Mouse (Mus musculus): ENCODE results near the gene Sowahb.
"Not testable (repeated sequence)": the region's sequence is repeated elsewhere in the genome, so short reads cannot be mapped to it uniquely, and the experiment has no call there.

The Sowahb gene

DNA sequence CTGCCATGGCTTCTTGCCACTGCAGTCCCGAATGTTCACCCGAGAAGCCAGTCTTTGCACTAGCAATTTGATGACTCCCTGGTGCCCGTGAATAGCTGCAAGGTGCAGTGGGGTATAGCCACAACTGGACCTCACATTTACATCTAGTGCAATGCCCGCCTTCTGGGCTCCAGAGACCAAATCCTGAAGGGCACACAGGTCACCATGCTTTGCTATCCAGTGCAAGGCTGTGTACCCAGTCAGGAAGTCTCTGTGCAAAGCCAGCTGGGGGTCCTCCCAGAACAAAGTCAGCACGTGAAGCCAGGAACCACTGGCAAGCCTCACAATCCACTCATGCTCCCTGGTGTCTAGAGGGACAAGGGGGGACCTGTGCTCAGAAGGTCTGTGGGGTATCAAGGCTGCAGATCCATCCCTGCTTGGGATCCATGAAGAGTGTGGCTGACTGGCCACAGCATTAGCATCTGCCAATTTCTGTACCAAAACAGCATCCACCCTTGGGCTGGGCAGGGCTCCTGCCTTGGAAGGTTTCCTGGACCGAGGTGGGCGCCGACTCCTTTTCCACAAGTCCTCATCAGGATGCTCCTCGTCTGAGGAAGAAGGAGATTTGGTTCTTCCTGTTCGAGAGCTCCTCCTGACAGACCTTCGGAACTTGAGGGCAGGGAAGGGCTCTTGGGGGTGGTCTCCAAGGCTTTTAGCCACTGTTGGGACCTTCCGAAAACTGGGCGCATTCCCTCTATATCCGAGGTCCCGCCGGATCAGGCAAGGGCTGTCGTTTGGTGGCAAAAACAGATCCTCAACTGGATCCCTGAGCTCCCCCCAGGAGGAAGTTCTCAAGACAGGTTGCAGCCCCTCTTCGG lies 1.8 kb downstream of the Sowahb start:
- DNase-seq: no peak

DNA sequence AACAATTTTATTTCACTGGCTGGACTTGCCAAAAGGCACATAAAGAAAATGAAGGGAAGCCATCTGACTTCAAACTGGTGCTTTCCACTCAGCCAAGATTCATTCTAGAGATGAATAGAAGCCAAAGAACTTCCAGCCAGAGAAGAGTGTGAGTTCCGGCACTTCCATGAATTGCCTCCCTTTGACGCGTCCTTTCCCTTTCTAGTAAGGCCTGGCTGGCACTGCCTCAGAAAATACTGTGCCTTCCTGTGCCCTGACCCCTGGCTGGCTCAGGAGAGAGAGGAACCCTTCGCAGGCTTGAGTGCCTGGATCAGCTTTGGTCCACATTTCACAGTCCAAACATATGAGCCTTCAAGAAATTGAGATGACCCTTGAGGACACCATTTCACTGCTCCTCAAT lies 2.8 kb downstream of the Sowahb start:
- DNase-seq: no peak

DNA sequence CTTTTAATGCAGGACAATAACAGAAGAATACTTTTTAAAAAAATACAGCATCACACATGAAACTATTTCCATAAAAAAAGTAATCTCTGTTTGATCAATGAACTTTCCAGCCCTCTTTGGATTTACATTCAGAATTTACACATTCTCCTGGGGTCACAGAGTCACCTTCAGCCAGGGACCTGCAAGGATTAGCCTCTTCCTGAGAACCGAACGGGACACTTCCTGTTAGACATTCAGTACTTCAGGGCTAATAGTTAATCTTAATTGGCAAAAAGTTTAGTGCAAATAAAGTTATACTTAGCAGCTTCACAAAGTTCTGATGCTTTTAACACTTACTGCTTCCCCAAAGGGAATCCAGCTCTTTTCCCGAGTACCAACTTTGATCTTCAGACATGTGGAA lies 3.5 kb downstream of the Sowahb start:
- DNase-seq: no peak

DNA sequence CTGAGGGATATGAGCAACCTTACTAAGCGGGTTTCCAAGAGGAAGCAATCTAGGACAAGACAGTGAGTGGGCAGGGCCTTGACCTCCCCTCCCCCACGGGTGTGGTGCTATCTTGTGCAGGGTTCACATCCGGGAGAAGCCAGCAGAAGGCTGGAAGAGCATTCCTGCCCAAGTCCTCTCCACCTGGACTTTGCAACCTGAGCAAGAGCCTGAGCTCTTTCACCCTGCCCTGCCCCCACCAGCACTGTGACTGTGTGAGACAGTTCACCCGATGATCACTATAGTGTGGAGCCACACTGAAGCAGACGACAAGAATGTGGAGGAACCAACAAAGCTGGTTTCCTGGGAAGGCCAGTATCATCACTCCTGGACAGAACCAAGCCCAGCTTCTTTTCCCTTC lies 4.7 kb downstream of the Sowahb start:
- DNase-seq: no peak

- no peak for DNase-seq
Measured at GRCm38 (mm10) chr5:93036254-93036653, 8.6 kb downstream of the Sowahb start.

- DNase-seq: no peak
Measured at GRCm38 (mm10) chr5:93035285-93035684, 9.5 kb downstream of the Sowahb start.

GRCm38 (mm10) chr5:93033087-93033870 lies 11.5 kb downstream of the Sowahb start:
- no peak for DNase-seq

- DNase-seq: no peak
Measured at GRCm38 (mm10) chr5:93032621-93033020, 12.2 kb downstream of the Sowahb start.

DNA sequence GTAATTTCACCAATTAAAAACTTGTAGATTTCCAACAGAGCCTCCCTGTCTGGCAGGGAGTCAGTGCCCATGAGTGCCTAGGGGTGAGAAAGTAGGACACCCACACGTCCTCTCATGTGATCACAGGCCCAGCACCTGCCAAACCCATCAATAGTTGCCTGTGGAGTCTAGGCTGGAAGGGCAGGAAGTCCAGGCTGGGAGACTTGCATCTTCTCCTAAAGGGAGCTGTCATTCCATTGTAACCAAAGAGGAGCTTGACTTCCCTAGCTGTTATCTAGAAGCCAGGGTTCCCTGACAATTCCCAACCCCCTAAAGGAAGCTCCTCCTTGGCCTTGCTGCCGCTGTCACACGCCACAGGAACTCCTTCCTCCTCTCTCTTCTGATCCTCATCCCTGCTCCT lies 14.0 kb downstream of the Sowahb start:
- DNase-seq: no peak

- no peak for DNase-seq
Measured at GRCm38 (mm10) chr5:93030411-93030810, 14.4 kb downstream of the Sowahb start.

- DNase-seq: no peak
Measured at GRCm38 (mm10) chr5:93027120-93027675, 17.6 kb downstream of the Sowahb start.

DNA sequence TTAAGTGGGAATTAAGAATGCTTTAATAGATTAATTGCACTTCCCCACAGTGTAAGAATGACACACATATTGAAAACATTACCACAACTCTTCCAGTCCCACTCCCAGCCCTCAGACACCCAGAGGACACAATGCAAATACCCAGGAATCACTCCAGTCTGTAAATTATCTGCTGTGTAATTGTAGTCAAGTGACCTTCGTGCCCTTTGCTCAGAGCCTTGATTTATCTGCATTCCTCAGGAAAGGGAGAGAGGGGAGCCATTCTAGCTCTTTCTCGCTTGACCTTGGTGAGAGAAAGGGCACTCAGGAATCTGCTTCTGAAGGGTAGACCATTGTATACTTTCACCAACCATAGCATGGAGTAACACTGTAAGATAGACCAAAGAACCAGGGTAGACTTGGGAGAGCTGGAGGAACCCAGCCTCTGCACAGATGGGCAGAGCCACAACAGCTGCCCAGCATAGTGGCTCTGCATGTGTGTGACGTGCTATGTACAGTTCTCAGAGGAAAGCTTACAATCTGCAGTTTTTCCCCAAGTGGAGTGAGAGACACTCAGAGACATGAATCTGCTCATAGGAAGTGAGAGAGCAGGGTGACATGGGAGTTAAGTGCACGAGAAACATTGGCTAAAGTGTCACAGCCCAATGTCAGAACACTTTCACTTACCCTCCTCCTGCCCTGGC lies 18.2 kb downstream of the Sowahb start:
- DNase-seq: no peak

GRCm38 (mm10) chr5:93024754-93025280 lies 20.0 kb downstream of the Sowahb start:
- no peak for DNase-seq

GRCm38 (mm10) chr5:93022126-93022797 lies 22.6 kb downstream of the Sowahb start:
- no peak for DNase-seq

DNA sequence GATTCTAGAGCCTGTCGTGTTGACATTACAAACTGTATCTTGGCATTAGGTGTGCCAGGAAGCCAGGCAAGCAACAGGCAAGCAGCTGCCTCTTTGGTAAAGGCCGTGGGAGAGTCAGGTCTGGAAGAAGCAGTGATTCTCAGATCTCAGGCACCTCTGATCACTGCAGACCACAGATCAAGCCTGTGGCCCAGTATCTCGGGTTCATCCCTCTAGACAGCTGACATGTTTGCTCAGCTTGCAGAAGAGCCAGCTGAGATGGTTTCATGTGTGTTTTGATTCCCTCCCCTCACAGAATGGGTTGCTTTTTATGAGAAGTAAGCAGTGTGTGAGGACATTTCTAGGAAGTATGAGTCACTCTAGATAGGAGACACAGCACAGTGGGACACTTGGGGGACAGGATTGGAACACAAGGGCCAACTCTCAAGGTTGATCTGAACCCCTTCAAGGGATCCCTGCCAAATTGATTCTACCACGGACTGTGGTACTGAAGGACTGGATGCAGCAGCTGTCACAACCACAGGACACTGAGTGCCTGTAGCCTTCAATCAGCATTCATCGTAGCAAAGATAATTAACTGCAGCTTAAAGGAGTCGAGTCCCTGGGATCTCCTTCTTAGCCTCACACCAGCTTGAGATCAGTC lies 24.7 kb downstream of the Sowahb start:
- DNase-seq: no peak

GRCm38 (mm10) chr5:93019207-93019606 lies 25.6 kb downstream of the Sowahb start:
- DNase-seq: not testable (repeated sequence)

DNA sequence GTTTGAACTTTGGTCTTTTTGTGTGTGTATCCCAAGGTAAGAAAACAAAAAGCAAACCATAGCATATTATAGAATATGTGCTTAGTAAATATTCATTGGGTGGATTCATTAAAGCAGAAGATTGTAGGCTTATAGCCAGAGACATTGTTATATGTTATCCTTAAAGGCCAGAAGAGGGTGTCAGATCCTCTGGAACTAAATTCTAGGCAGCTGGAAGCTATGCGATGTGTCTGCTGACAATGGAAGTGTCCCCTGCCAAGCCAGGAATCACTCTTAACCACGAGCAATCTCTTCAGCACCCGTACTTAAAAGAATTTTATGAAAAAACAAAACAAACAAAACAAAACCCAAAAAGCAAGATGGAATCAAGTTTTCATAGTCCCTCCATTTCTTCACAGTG lies 27.1 kb downstream of the Sowahb start:
- DNase-seq: no peak

GRCm38 (mm10) chr5:93008256-93008655 lies 36.6 kb downstream of the Sowahb start:
- DNase-seq: no peak

- DNase-seq: no peak
Measured at GRCm38 (mm10) chr5:93005815-93006341, 38.9 kb downstream of the Sowahb start.

DNA sequence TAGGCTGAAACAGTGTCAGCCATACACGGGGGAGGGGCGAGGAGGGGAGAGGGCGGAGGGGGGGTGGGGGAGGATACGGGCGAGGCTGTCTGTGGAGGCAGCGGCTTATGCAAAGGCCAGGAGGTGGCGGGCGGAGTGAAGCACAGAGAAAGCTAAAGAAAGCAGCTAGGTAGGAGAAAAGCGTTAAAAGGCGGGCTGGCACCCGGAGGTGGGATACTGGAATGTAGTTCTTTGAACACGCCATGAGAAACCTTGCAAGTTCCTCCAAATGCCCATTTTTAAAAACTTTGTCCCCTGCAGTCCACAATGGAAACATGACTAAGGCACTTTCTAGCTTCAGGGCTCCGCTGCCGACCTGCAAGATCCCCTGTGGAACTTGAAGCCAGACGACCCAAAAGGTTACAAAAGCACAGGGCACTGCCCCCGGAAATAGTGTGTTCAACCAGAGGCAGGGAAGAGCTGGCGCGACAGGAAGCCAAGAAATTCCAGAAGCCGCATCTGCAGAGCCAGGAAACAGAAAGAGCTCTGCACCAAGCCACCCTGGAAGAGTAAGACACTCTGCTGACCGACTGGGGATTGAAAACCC lies 39.5 kb downstream of the Sowahb start:
- DNase-seq: peak in 1 of 2 experiments; percentile 6

DNA sequence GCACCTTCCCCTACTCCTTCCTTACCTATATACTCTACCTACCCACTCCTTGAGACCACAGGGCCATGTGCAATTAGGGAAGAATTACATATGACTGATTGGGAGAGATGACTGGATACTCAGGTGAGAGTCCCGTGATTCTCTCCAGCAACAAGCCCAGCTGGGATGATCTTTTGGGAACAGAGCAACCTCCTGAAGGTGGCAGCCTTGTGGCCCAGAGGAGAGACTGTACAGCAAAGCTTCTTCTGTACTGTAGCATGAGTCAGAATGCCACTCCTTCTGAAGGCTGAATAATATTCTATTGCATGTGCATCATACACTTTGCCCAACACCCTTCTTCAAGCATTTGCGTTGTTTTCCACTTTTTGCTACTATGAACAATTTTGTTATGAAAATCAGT lies 42.2 kb downstream of the Sowahb start:
- no peak for DNase-seq

Data from spleen, adult 18-20 months (tissue).